Mouse (Mus musculus) liver, adult 2 months (tissue): ENCODE measurements around the gene Itgav. TPM values are rescaled to one million over a fixed set of nuclear protein-coding genes. Genes with fewer than 3 reads are reported as not detected.
A peak's percentile ranks its signal among the peaks of the same experiment; 100 is the strongest.

ENCODE experiments used
- DNase-seq: peaks from one replicate; pipeline ENCODE4 v3.0.0-alpha.2; 2011; ENCODE audit warnings: low read depth, low spot score; ENCODE audit errors: extremely low read depth
- H3K27ac ChIP-seq: fragments of 200-500 bp; replicated peaks from 2 replicates; pipeline ENCODE4 v1.5.1; 2012; ENCODE audit warnings: low read depth, mild to moderate bottlenecking, control low read depth, inconsistent platforms, low read length; ENCODE audit not compliant: insufficient read depth
- H3K27me3 ChIP-seq: fragments of 200-500 bp; 2 replicates; pipeline ENCODE4 v1.6.1; 2012; ENCODE audit warnings: mild to moderate bottlenecking, moderate library complexity, low read length, inconsistent platforms; ENCODE audit not compliant: control insufficient read depth, insufficient read depth
- H3K36me3 ChIP-seq: fragments of 200-500 bp; 2 replicates; pipeline ENCODE4 v1.6.1; 2012; ENCODE audit warnings: low read length, inconsistent platforms; ENCODE audit not compliant: control insufficient read depth, insufficient read depth
- H3K4me1 ChIP-seq: fragments of 200-500 bp; 2 replicates; pipeline ENCODE4 v1.6.1; 2011; ENCODE audit warnings: low read length; ENCODE audit not compliant: control insufficient read depth, insufficient read depth
- H3K4me3 ChIP-seq: fragments of 200-500 bp; 2 replicates; pipeline ENCODE4 v1.5.1; 2011; ENCODE audit warnings: low read depth, mild to moderate bottlenecking, control low read depth, low read length, moderate library complexity; ENCODE audit not compliant: insufficient read depth
- H3K79me2 ChIP-seq: fragments of 200-500 bp; 2 replicates; pipeline ENCODE4 v1.6.1; 2012; ENCODE audit warnings: inconsistent platforms, mild to moderate bottlenecking, low read length, moderate library complexity; ENCODE audit not compliant: control insufficient read depth, insufficient read depth
- H3K9ac ChIP-seq: fragments of 200-500 bp; 2 replicates; pipeline ENCODE4 v1.6.1; 2012; ENCODE audit warnings: low read depth, mild to moderate bottlenecking, control low read depth, inconsistent platforms, low read length
- CTCF ChIP-seq: fragments of 200-500 bp; IDR thresholded peaks from 2 replicates; pipeline ENCODE4 v1.5.1; 2011; ENCODE audit warnings: low read depth, low read length, control low read depth
- POLR2A ChIP-seq: fragments of 200-500 bp; IDR thresholded peaks from 2 replicates; pipeline ENCODE4 v1.6.1; 2011; ENCODE audit warnings: low read length, control low read depth; ENCODE audit not compliant: insufficient read depth; ENCODE audit errors: extremely low read depth
- WGBS: fragments of 180-500 bp; shearing (Covaris S2); methylation state at CpG from one replicate; pipeline ENCODE4 v1.1.7; 2018; 5-methylcytosine and 5-hydroxymethylcytosine counted together
- polyA plus RNA-seq: library from polyadenylated mRNA; depleted of rRNA; stranded (reverse); fragments of >200 nt; gene quantifications from 2 replicates; pipeline ENCODE4 v1.2.3, GENCODE M21; 2012
- total RNA-seq: library from RNA; depleted of rRNA; stranded (reverse); fragments of >200 nt; gene quantifications from 2 replicates; pipeline ENCODE4 v1.2.3, GENCODE M21; 2014

The Itgav gene
- total and polyA plus RNA-seq, 2 experiments, result 15.8 to 29.6 TPM

- Histone ChIP-seq H3K79me2 (no peaks in the 10 kb centered on the region; the same call in 1 of the 2 replicates), H3K27ac (no peak overlapping the region), H3K4me3 (no peak overlapping the region), H3K4me1 (peaks cover 2% of the 10 kb centered on the region), H3K27me3 (no peaks in the 10 kb centered on the region), H3K9ac (no peak overlapping the region), H3K36me3 (peaks cover 11% of the 10 kb centered on the region)
- TF ChIP-seq CTCF (no peak), POLR2A (no peak)
- DNase-seq, result no peak
- 91% methylated on average over 14 of the region's 14 CpGs for whole genome bisulfite sequencing
Observed at GRCm38 (mm10) chr2:83738586-83739251, 14.5 kb downstream of the Itgav start.

- DNase-seq, result no peak
- H3K9ac ChIP-seq, result no peak overlapping the region
- peaks cover 11% of the 10 kb centered on the region for H3K36me3 ChIP-seq
- no peak overlapping the region for H3K27ac ChIP-seq
- no peak for TF ChIP-seq CTCF
- TF ChIP-seq POLR2A, result no peak
- no peaks in the 10 kb centered on the region; the same call in 1 of the 2 replicates for H3K79me2 ChIP-seq
- WGBS, result 78% methylated on average over 9 of the region's 9 CpGs
- H3K4me3 ChIP-seq, result no peak overlapping the region
- H3K27me3 ChIP-seq, result no peaks in the 10 kb centered on the region
- peaks cover 2% of the 10 kb centered on the region for H3K4me1 ChIP-seq
Observed at GRCm38 (mm10) chr2:83739461-83740124, 15.4 kb downstream of the Itgav start.

- 0 out of 2 replicates have a peak overlapping the region, but pooled peaks have one; percentile 14 for H3K27ac ChIP-seq
- WGBS, result 7% methylated on average over 5 of the region's 5 CpGs
- TF ChIP-seq POLR2A (no peak), CTCF (no peak)
Observed at GRCm38 (mm10) chr2:83740601-83741031, 16.4 kb downstream of the Itgav start.

GRCm38 (mm10) chr2:83742210-83742609 lies 18.0 kb downstream of the Itgav start:
- Histone ChIP-seq H3K4me1 (peaks cover 2% of the 10 kb centered on the region), H3K9ac (no peak overlapping the region), H3K79me2 (no peaks in the 10 kb centered on the region; the same call in 1 of the 2 replicates), H3K36me3 (peaks cover 6% of the 10 kb centered on the region), H3K27ac (no peak overlapping the region), H3K27me3 (no peaks in the 10 kb centered on the region), H3K4me3 (no peak overlapping the region)
- WGBS, result 40% methylated on average over 9 of the region's 9 CpGs
- DNase-seq, result no peak
- no peak for TF ChIP-seq CTCF
- no peak for TF ChIP-seq POLR2A

More at GRCm38 (mm10) chr2:83740601-83741031, 16.4 kb downstream of the Itgav start:
- peak; percentile 82 for DNase-seq
- no peak overlapping the region for H3K9ac ChIP-seq
- peaks cover 2% of the 10 kb centered on the region for H3K4me1 ChIP-seq
- H3K36me3 ChIP-seq, result peaks cover 11% of the 10 kb centered on the region
- H3K79me2 ChIP-seq, result no peaks in the 10 kb centered on the region; the same call in 1 of the 2 replicates
- H3K4me3 ChIP-seq, result no peak overlapping the region
- no peaks in the 10 kb centered on the region for H3K27me3 ChIP-seq

- Histone ChIP-seq H3K4me3 (no peak overlapping the region), H3K36me3 (peaks cover 8% of the 10 kb centered on the region), H3K27me3 (no peaks in the 10 kb centered on the region), H3K79me2 (peaks cover 1% of the 10 kb centered on the region; the same call in 1 of the 2 replicates), H3K27ac (no peak overlapping the region), H3K4me1 (peaks cover 2% of the 10 kb centered on the region), H3K9ac (no peak overlapping the region)
- 95% methylated on average over 2 of the region's 2 CpGs for WGBS
- TF ChIP-seq POLR2A, result no peak
- no peak for TF ChIP-seq CTCF
- no peak for DNase-seq
Observed at GRCm38 (mm10) chr2:83742836-83743235, 18.6 kb downstream of the Itgav start.
